Mouse (Mus musculus) liver, embryonic 12.5 days (tissue): ENCODE measurements around the gene Dtx1. TPM values are rescaled to one million over a fixed set of nuclear protein-coding genes. Genes with fewer than 3 reads are reported as not detected.
A peak's percentile ranks its signal among the peaks of the same experiment; 100 is the strongest.

Experiments
- ATAC-seq: fragments of 200-750 bp; cut with Nextera tagmentation; 2 replicates; pipeline ENCODE4 v1.8.0; 2017; ENCODE audit warnings: moderate number of reproducible peaks, mild to moderate bottlenecking, moderate library complexity
- H3K27ac ChIP-seq: fragments of 300-500 bp; sonication (generic); 2 replicates; pipeline ENCODE4 v1.5.1; 2016; ENCODE audit warnings: mild to moderate bottlenecking
- H3K27me3 ChIP-seq: fragments of 300-500 bp; sonication (generic); replicated peaks from 2 replicates; pipeline ENCODE4 v1.6.1; 2016; ENCODE audit warnings: mild to moderate bottlenecking, moderate library complexity
- H3K36me3 ChIP-seq: fragments of 300-500 bp; sonication (generic); 2 replicates; pipeline ENCODE4 v1.6.1; 2016; ENCODE audit warnings: mild to moderate bottlenecking, moderate library complexity
- H3K4me1 ChIP-seq: fragments of 300-500 bp; sonication (generic); 2 replicates; pipeline ENCODE4 v1.6.1; 2016
- H3K4me2 ChIP-seq: fragments of 300-500 bp; sonication (generic); 2 replicates; pipeline ENCODE4 v1.6.1; 2016; ENCODE audit warnings: mild to moderate bottlenecking, moderate library complexity
- H3K4me3 ChIP-seq: fragments of 300-500 bp; sonication (generic); 2 replicates; pipeline ENCODE4 v1.5.1; 2016; ENCODE audit warnings: mild to moderate bottlenecking, moderate library complexity
- H3K9ac ChIP-seq: fragments of 300-500 bp; sonication (generic); 2 replicates; pipeline ENCODE4 v1.6.1; 2016; ENCODE audit warnings: mild to moderate bottlenecking, moderate library complexity
- H3K9me3 ChIP-seq: fragments of 300-500 bp; sonication (generic); replicated peaks from 2 replicates; pipeline ENCODE4 v1.6.1; 2016; ENCODE audit warnings: mild to moderate bottlenecking, moderate library complexity
- WGBS: fragments of 180-500 bp; shearing (Covaris S2); methylation state at CpG from one replicate; pipeline ENCODE4 v1.1.7; 2016; ENCODE audit not compliant: insufficient replicate concordance; 5-methylcytosine and 5-hydroxymethylcytosine counted together
- polyA plus RNA-seq: library from polyadenylated mRNA; unstranded; fragments of >200 nt; fragmentation: Nextera tagmentation; extraction: Ambion mirVana; gene quantifications from 2 replicates; pipeline ENCODE4 v1.2.1, GENCODE M21; 2016

The Dtx1 gene
- polyA plus RNA-seq, 1 experiment from 2014 or later, result 0.37 TPM

- H3K36me3 ChIP-seq, result no peaks in the 10 kb centered on the region
- 39% methylated on average over 7 of the region's 7 CpGs for WGBS
- H3K4me1 ChIP-seq, result no peaks in the 10 kb centered on the region
- ATAC-seq, result no peak
- no peak overlapping the region for H3K4me2 ChIP-seq
- H3K9ac ChIP-seq, result no peak overlapping the region
- H3K27ac ChIP-seq, result no peak overlapping the region
- H3K4me3 ChIP-seq, result no peak overlapping the region
- no peaks in the 10 kb centered on the region for H3K9me3 ChIP-seq
- H3K27me3 ChIP-seq, result 0 out of 2 replicates have a peak, but pooled peaks cover 3% of the 10 kb centered on the region
Observed at GRCm38 (mm10) chr5:120721005-120721404, 9.3 kb upstream of the Dtx1 start.

GRCm38 (mm10) chr5:120718600-120719378 is 7.1 kb upstream of the Dtx1 start:
- 45% methylated on average over 15 of the region's 15 CpGs for WGBS
- peaks cover 16% of the 10 kb centered on the region for H3K27me3 ChIP-seq
- no peak overlapping the region for H3K4me3 ChIP-seq
- H3K4me1 ChIP-seq, result no peaks in the 10 kb centered on the region
- no peaks in the 10 kb centered on the region for H3K36me3 ChIP-seq
- H3K4me2 ChIP-seq, result no peak overlapping the region
- H3K9ac ChIP-seq, result no peak overlapping the region
- ATAC-seq, result no peak
- no peaks in the 10 kb centered on the region for H3K9me3 ChIP-seq
- H3K27ac ChIP-seq, result no peak overlapping the region

GRCm38 (mm10) chr5:120717136-120717535 is 5.4 kb upstream of the Dtx1 start:
- Histone ChIP-seq H3K4me2 (no peak overlapping the region), H3K36me3 (no peaks in the 10 kb centered on the region), H3K27me3 (peaks cover 33% of the 10 kb centered on the region), H3K9ac (no peak overlapping the region), H3K9me3 (no peaks in the 10 kb centered on the region), H3K27ac (no peak overlapping the region), H3K4me1 (no peaks in the 10 kb centered on the region), H3K4me3 (no peak overlapping the region)
- WGBS, result 55% methylated on average over 10 of the region's 10 CpGs
- ATAC-seq, result no peak

GRCm38 (mm10) chr5:120714314-120714713 is 2.6 kb upstream of the Dtx1 start:
- no peak for ATAC-seq
- Histone ChIP-seq H3K4me1 (0 out of 2 replicates have a peak, but pooled peaks cover 7% of the 10 kb centered on the region), H3K36me3 (no peaks in the 10 kb centered on the region), H3K9me3 (no peaks in the 10 kb centered on the region), H3K9ac (no peak overlapping the region), H3K27ac (no peak overlapping the region), H3K4me2 (no peak overlapping the region), H3K4me3 (no peak overlapping the region), H3K27me3 (peaks cover 61% of the 10 kb centered on the region)
- 4% methylated on average over 16 of the region's 16 CpGs for WGBS

- H3K9ac ChIP-seq, result no peak overlapping the region
- peaks cover 77% of the 10 kb centered on the region for H3K27me3 ChIP-seq
- 63% methylated on average over 8 of the region's 8 CpGs for WGBS
- 0 out of 2 replicates have a peak, but pooled peaks cover 7% of the 10 kb centered on the region for H3K4me1 ChIP-seq
- no peak overlapping the region for H3K4me2 ChIP-seq
- H3K36me3 ChIP-seq, result no peaks in the 10 kb centered on the region
- no peak overlapping the region for H3K27ac ChIP-seq
- no peak overlapping the region for H3K4me3 ChIP-seq
- no peaks in the 10 kb centered on the region for H3K9me3 ChIP-seq
- no peak for ATAC-seq
Observed at GRCm38 (mm10) chr5:120712721-120713120, 994 bp upstream of the Dtx1 start.

- Histone ChIP-seq H3K4me2 (peak overlapping the region; percentile 45), H3K9ac (no peak overlapping the region), H3K27me3 (peaks cover 90% of the 10 kb centered on the region), H3K4me1 (0 out of 2 replicates have a peak, but pooled peaks cover 11% of the 10 kb centered on the region), H3K27ac (no peak overlapping the region), H3K36me3 (no peaks in the 10 kb centered on the region), H3K9me3 (no peaks in the 10 kb centered on the region), H3K4me3 (peak overlapping the region; percentile 21; the same call in 1 of the 2 replicates)
- ATAC-seq, result no peak
- 4% methylated on average over 42 of the region's 43 CpGs for WGBS
Observed at GRCm38 (mm10) chr5:120711416-120711815, 311 bp downstream of the Dtx1 start.

GRCm38 (mm10) chr5:120710826-120711248 is 890 bp downstream of the Dtx1 start:
- Histone ChIP-seq H3K4me1 (0 out of 2 replicates have a peak, but pooled peaks cover 14% of the 10 kb centered on the region), H3K9me3 (no peaks in the 10 kb centered on the region), H3K36me3 (no peaks in the 10 kb centered on the region), H3K27ac (no peak overlapping the region), H3K27me3 (peaks cover 92% of the 10 kb centered on the region), H3K4me2 (peak overlapping the region; percentile 45), H3K4me3 (peak overlapping the region; percentile 18), H3K9ac (no peak overlapping the region)
- ATAC-seq, result no peak
- WGBS, result 6% methylated on average over 31 of the region's 34 CpGs

GRCm38 (mm10) chr5:120710161-120710825 is 1.4 kb downstream of the Dtx1 start:
- peaks cover 97% of the 10 kb centered on the region for H3K27me3 ChIP-seq
- 9% methylated on average over 40 of the region's 40 CpGs for WGBS
- H3K36me3 ChIP-seq, result no peaks in the 10 kb centered on the region
- peak overlapping the region; percentile 45 for H3K4me2 ChIP-seq
- no peaks in the 10 kb centered on the region for H3K9me3 ChIP-seq
- no peak overlapping the region for H3K27ac ChIP-seq
- no peak overlapping the region for H3K9ac ChIP-seq
- no peak for ATAC-seq
- peak overlapping the region; percentile 18 for H3K4me3 ChIP-seq
- H3K4me1 ChIP-seq, result 0 out of 2 replicates have a peak, but pooled peaks cover 14% of the 10 kb centered on the region

- H3K4me2 ChIP-seq, result peak overlapping the region; percentile 19; the same call in 1 of the 2 replicates
- H3K4me1 ChIP-seq, result 0 out of 2 replicates have a peak, but pooled peaks cover 14% of the 10 kb centered on the region
- H3K27me3 ChIP-seq, result peaks cover 77% of the 10 kb centered on the region
- WGBS, result 49% methylated on average over 13 of the region's 13 CpGs
- H3K27ac ChIP-seq, result no peak overlapping the region
- H3K9me3 ChIP-seq, result no peaks in the 10 kb centered on the region
- no peak for ATAC-seq
- H3K36me3 ChIP-seq, result no peaks in the 10 kb centered on the region
- no peak overlapping the region for H3K4me3 ChIP-seq
- no peak overlapping the region for H3K9ac ChIP-seq
Observed at GRCm38 (mm10) chr5:120706976-120707375, 4.8 kb downstream of the Dtx1 start.

GRCm38 (mm10) chr5:120706541-120706940 is 5.2 kb downstream of the Dtx1 start:
- no peak overlapping the region for H3K4me3 ChIP-seq
- ATAC-seq, result no peak
- H3K36me3 ChIP-seq, result no peaks in the 10 kb centered on the region
- H3K9ac ChIP-seq, result no peak overlapping the region
- no peak overlapping the region for H3K27ac ChIP-seq
- no peaks in the 10 kb centered on the region for H3K9me3 ChIP-seq
- H3K4me2 ChIP-seq, result peak overlapping the region; percentile 19; the same call in 1 of the 2 replicates
- H3K4me1 ChIP-seq, result 0 out of 2 replicates have a peak, but pooled peaks cover 14% of the 10 kb centered on the region
- WGBS, result 22% methylated on average over 16 of the region's 16 CpGs
- peaks cover 73% of the 10 kb centered on the region for H3K27me3 ChIP-seq

GRCm38 (mm10) chr5:120704421-120704820 is 7.3 kb downstream of the Dtx1 start:
- 0 out of 2 replicates have a peak, but pooled peaks cover 7% of the 10 kb centered on the region for H3K4me1 ChIP-seq
- WGBS, result 43% methylated on average over 6 of the region's 6 CpGs
- H3K4me3 ChIP-seq, result no peak overlapping the region
- ATAC-seq, result no peak
- H3K27ac ChIP-seq, result no peak overlapping the region
- H3K4me2 ChIP-seq, result no peak overlapping the region
- H3K36me3 ChIP-seq, result no peaks in the 10 kb centered on the region
- H3K27me3 ChIP-seq, result peaks cover 66% of the 10 kb centered on the region
- no peaks in the 10 kb centered on the region for H3K9me3 ChIP-seq
- no peak overlapping the region for H3K9ac ChIP-seq

- Histone ChIP-seq H3K9me3 (no peaks in the 10 kb centered on the region), H3K36me3 (no peaks in the 10 kb centered on the region), H3K27ac (no peak overlapping the region), H3K4me3 (no peak overlapping the region), H3K4me2 (no peak overlapping the region), H3K27me3 (peaks cover 66% of the 10 kb centered on the region), H3K4me1 (0 out of 2 replicates have a peak, but pooled peaks cover 7% of the 10 kb centered on the region), H3K9ac (no peak overlapping the region)
- no peak for ATAC-seq
- 47% methylated on average over 3 of the region's 3 CpGs for WGBS
Observed at GRCm38 (mm10) chr5:120703660-120704059, 8.1 kb downstream of the Dtx1 start.
